Mouse (Mus musculus) midbrain, embryonic 16.5 days (tissue): Measurements from ENCODE around the gene Dppa2. TPM values are rescaled to one million over a fixed set of nuclear protein-coding genes. Genes with fewer than 3 reads are reported as not detected.

Experiments used
- ATAC-seq: fragments of 200-750 bp; cut with Nextera tagmentation; 2 replicates; pipeline ENCODE4 v1.8.0; 2017; ENCODE audit warnings: moderate TSS enrichment
- H3K27ac ChIP-seq: fragments of 300-500 bp; sonication (generic); 2 replicates; pipeline ENCODE4 v1.5.1; 2014; ENCODE audit warnings: mild to moderate bottlenecking, low read length, mixed read lengths
- H3K27me3 ChIP-seq: fragments of 300-500 bp; sonication (generic); 2 replicates; pipeline ENCODE4 v1.6.1; 2014; ENCODE audit warnings: low read depth, low read length, mixed read lengths; ENCODE audit not compliant: control insufficient read depth, insufficient read depth
- H3K36me3 ChIP-seq: fragments of 300-500 bp; sonication (generic); 2 replicates; pipeline ENCODE4 v1.6.1; 2014; ENCODE audit warnings: mild to moderate bottlenecking, low read length, moderate library complexity, mixed read lengths; ENCODE audit not compliant: control insufficient read depth, insufficient read depth
- H3K4me1 ChIP-seq: fragments of 300-500 bp; sonication (generic); 2 replicates; pipeline ENCODE4 v1.6.1; 2014; ENCODE audit warnings: mild to moderate bottlenecking, low read length, mixed read lengths; ENCODE audit not compliant: control insufficient read depth, insufficient read depth
- H3K4me2 ChIP-seq: fragments of 300-500 bp; sonication (generic); 2 replicates; pipeline ENCODE4 v1.6.1; 2014; ENCODE audit warnings: mild to moderate bottlenecking, low read length, mixed read lengths
- H3K4me3 ChIP-seq: fragments of 300-500 bp; sonication (generic); 2 replicates; pipeline ENCODE4 v1.5.1; 2014; ENCODE audit warnings: low read depth, mild to moderate bottlenecking, low read length, moderate library complexity, mixed read lengths
- H3K9ac ChIP-seq: fragments of 300-500 bp; sonication (generic); 2 replicates; pipeline ENCODE4 v1.6.1; 2014; ENCODE audit warnings: low read depth, low read length, mixed read lengths
- H3K9me3 ChIP-seq: fragments of 300-500 bp; sonication (generic); replicated peaks from 2 replicates; pipeline ENCODE4 v1.6.1; 2014; ENCODE audit warnings: mild to moderate bottlenecking, low read length, mixed read lengths; ENCODE audit not compliant: control insufficient read depth, poor library complexity, severe bottlenecking
- WGBS: fragments of 180-500 bp; shearing (Covaris S2); extraction: QIAGEN DNeasy Blood & Tissue Kit; methylation state at CpG from one replicate; pipeline ENCODE4 v1.1.7; 2014; 5-methylcytosine and 5-hydroxymethylcytosine counted together
- polyA plus RNA-seq: library from polyadenylated mRNA; unstranded; fragments of >200 nt; fragmentation: Nextera tagmentation; extraction: Ambion mirVana; gene quantifications from 2 replicates; pipeline ENCODE4 v1.2.1, GENCODE M21; 2015

The Dppa2 gene
- not detected in 2 replicates for polyA plus RNA-seq

- H3K4me1 ChIP-seq = no peaks in the 10 kb centered on the region
- H3K27ac ChIP-seq = no peak within 1 kb of the TSS
- WGBS = 84% methylated on average over 7 of the region's 7 CpGs
- no peaks in the 10 kb centered on the region for H3K27me3 ChIP-seq
- no peaks in the 10 kb centered on the region for H3K36me3 ChIP-seq
- ATAC-seq = no peak
- no peak within 1 kb of the TSS for H3K4me3 ChIP-seq
- no peak within 1 kb of the TSS for H3K9ac ChIP-seq
- no peaks in the 10 kb centered on the region; the same call in 1 of the 2 replicates for H3K9me3 ChIP-seq
- H3K4me2 ChIP-seq = no peak within 1 kb of the TSS
Observed at GRCm38 (mm10) chr16:48303509-48303908, at the start of gene Dppa2. Gene Dppa2 (plus strand): TSS chr16:48303908.

GRCm38 (mm10) chr16:48254584-48254983, 49.1 kb upstream of the Dppa2 start:
- no peaks in the 10 kb centered on the region for H3K9me3 ChIP-seq
- H3K36me3 ChIP-seq = no peaks in the 10 kb centered on the region
- H3K27me3 ChIP-seq = no peaks in the 10 kb centered on the region
- WGBS = 93% methylated on average over 5 of the region's 5 CpGs
- H3K4me2 ChIP-seq = no peak overlapping the region
- no peak overlapping the region for H3K4me3 ChIP-seq
- ATAC-seq = no peak
- no peak overlapping the region for H3K27ac ChIP-seq
- H3K9ac ChIP-seq = no peak overlapping the region
- H3K4me1 ChIP-seq = no peaks in the 10 kb centered on the region

- H3K9me3 ChIP-seq = no peaks in the 10 kb centered on the region
- no peak overlapping the region for H3K27ac ChIP-seq
- H3K9ac ChIP-seq = no peak overlapping the region
- H3K36me3 ChIP-seq = no peaks in the 10 kb centered on the region
- H3K4me2 ChIP-seq = no peak overlapping the region
- H3K4me3 ChIP-seq = no peak overlapping the region
- no peaks in the 10 kb centered on the region for H3K4me1 ChIP-seq
- ATAC-seq = no peak
- no peaks in the 10 kb centered on the region for H3K27me3 ChIP-seq
- WGBS = 93% methylated on average over 4 of the region's 4 CpGs
Observed at GRCm38 (mm10) chr16:48259519-48259918, 44.2 kb upstream of the Dppa2 start.

GRCm38 (mm10) chr16:48262901-48263300, 40.8 kb upstream of the Dppa2 start:
- ATAC-seq = no peak
- H3K4me2 ChIP-seq = no peak overlapping the region
- no peaks in the 10 kb centered on the region for H3K36me3 ChIP-seq
- no peaks in the 10 kb centered on the region for H3K9me3 ChIP-seq
- no peak overlapping the region for H3K4me3 ChIP-seq
- H3K27me3 ChIP-seq = no peaks in the 10 kb centered on the region
- H3K27ac ChIP-seq = no peak overlapping the region
- H3K4me1 ChIP-seq = no peaks in the 10 kb centered on the region
- 78% methylated on average over 1 of the region's 1 CpGs for WGBS
- H3K9ac ChIP-seq = no peak overlapping the region

GRCm38 (mm10) chr16:48265856-48266255, 37.9 kb upstream of the Dppa2 start:
- no peak overlapping the region for H3K27ac ChIP-seq
- H3K4me1 ChIP-seq = no peaks in the 10 kb centered on the region
- H3K9ac ChIP-seq = no peak overlapping the region
- no peaks in the 10 kb centered on the region for H3K36me3 ChIP-seq
- no peak overlapping the region for H3K4me2 ChIP-seq
- H3K27me3 ChIP-seq = no peaks in the 10 kb centered on the region
- H3K9me3 ChIP-seq = no peaks in the 10 kb centered on the region
- no peak for ATAC-seq
- H3K4me3 ChIP-seq = no peak overlapping the region
- WGBS = 82% methylated on average over 4 of the region's 4 CpGs

- Histone ChIP-seq H3K4me1 (no peaks in the 10 kb centered on the region), H3K9me3 (no peaks in the 10 kb centered on the region), H3K36me3 (no peaks in the 10 kb centered on the region), H3K9ac (no peak overlapping the region), H3K4me2 (no peak overlapping the region), H3K27ac (no peak overlapping the region), H3K4me3 (no peak overlapping the region), H3K27me3 (no peaks in the 10 kb centered on the region)
- ATAC-seq = no peak
- WGBS = 69% methylated on average over 4 of the region's 4 CpGs
Observed at GRCm38 (mm10) chr16:48276940-48277339, 26.8 kb upstream of the Dppa2 start.

- Histone ChIP-seq H3K4me2 (no peak overlapping the region), H3K36me3 (no peaks in the 10 kb centered on the region), H3K4me1 (no peaks in the 10 kb centered on the region), H3K9me3 (no peaks in the 10 kb centered on the region), H3K27ac (no peak overlapping the region), H3K27me3 (no peaks in the 10 kb centered on the region), H3K4me3 (no peak overlapping the region), H3K9ac (no peak overlapping the region)
- ATAC-seq = no peak
- 92% methylated on average over 4 of the region's 4 CpGs for WGBS
Observed at GRCm38 (mm10) chr16:48280883-48281282, 22.8 kb upstream of the Dppa2 start.

GRCm38 (mm10) chr16:48282801-48283200, 20.9 kb upstream of the Dppa2 start:
- H3K27ac ChIP-seq = no peak overlapping the region
- WGBS = 80% methylated on average over 1 of the region's 1 CpGs
- H3K27me3 ChIP-seq = no peaks in the 10 kb centered on the region
- H3K4me3 ChIP-seq = no peak overlapping the region
- no peaks in the 10 kb centered on the region for H3K9me3 ChIP-seq
- no peaks in the 10 kb centered on the region for H3K4me1 ChIP-seq
- no peak for ATAC-seq
- H3K4me2 ChIP-seq = no peak overlapping the region
- no peak overlapping the region for H3K9ac ChIP-seq
- H3K36me3 ChIP-seq = no peaks in the 10 kb centered on the region

- no peak for ATAC-seq
- H3K4me3 ChIP-seq = no peak within 1 kb of the TSS
- WGBS = 76% methylated on average over 4 of the region's 4 CpGs
- H3K27me3 ChIP-seq = no peaks in the 10 kb centered on the region
- no peaks in the 10 kb centered on the region for H3K9me3 ChIP-seq
- no peaks in the 10 kb centered on the region for H3K4me1 ChIP-seq
- H3K36me3 ChIP-seq = no peaks in the 10 kb centered on the region
- H3K4me2 ChIP-seq = no peak within 1 kb of the TSS
- no peak within 1 kb of the TSS for H3K27ac ChIP-seq
- H3K9ac ChIP-seq = no peak within 1 kb of the TSS
Observed at GRCm38 (mm10) chr16:48283517-48283916, 20.2 kb upstream of the Dppa2 start, which contains the start of gene Dppa4. Gene Dppa4 (plus strand): TSS chr16:48283733.
